Mouse (Mus musculus): ENCODE measurements at regions not wholly inside any gene's neighbourhood (a gene's known extent, or its start where the extent isn't known, plus 50 kb on each side); places are given as distances from the start of the nearest gene placed in this dataset.

GRCm38 (mm10) chr4:18169855-18170508, 1435.3 kb upstream of the Gm12353 start:
- peak in 1 of 2 experiments; percentile 51 for DNase-seq (ENCODE audit: low spot score in 2 of 2)

GRCm38 (mm10) chr4:18170862-18171261, 1434.4 kb upstream of the Gm12353 start:
- peak in 1 of 2 experiments; percentile 6 for DNase-seq (ENCODE audit: low spot score in 2 of 2)

GRCm38 (mm10) chr4:18180870-18181447, 1424.3 kb upstream of the Gm12353 start:
- no peak for DNase-seq (ENCODE audit: low spot score in 2 of 2)

Data from layer of hippocampus, postnatal 14 days (tissue).